32 mouse cellular contexts compared by ENCODE assay signal in the genomic region with DNA sequence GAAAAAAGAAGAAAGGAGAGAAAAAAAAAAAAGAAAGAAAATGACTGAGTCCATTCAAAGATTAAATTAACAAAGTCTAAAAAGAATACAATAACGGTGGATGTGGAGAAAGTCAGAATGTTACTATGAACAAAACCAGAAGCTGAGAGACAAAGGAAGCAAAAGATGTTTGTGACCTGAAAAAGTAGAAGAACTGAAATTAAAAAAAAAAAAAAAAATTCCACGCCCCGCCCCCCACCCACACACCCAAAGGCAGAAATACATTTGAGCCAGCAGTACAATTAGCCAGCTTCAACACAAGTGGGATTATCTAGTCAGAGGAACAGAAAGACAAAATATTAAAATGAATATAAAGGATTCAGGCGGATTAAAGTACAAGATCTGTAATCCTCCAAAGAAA.
"Had no signal": no experiment of that assay in that cellular context is flagged by ENCODE, and none has a peak within 500 bp of the region (broad histone marks: within the 10 kb centered on the region; RNA-seq: fewer than 3 reads in every experiment).

No protein-coding gene starts in this region.

- ATAC-seq: liver, embryonic 12.5 days; liver, postnatal 0 days; lung, postnatal 0 days; midbrain, embryonic 13.5 days; midbrain, embryonic 15.5 days; midbrain, embryonic 16.5 days had no signal

- H3K4me1 ChIP-seq: limb, embryonic 15.5 days; liver, embryonic 12.5 days; liver, embryonic 13.5 days; liver, embryonic 15.5 days; lung, embryonic 15.5 days; midbrain, embryonic 10.5 days; midbrain, embryonic 12.5 days; midbrain, embryonic 13.5 days; midbrain, embryonic 15.5 days had no signal

- H3K36me3 ChIP-seq: limb, embryonic 10.5 days; limb, embryonic 12.5 days; limb, embryonic 13.5 days; limb, embryonic 15.5 days; liver, embryonic 12.5 days; liver, embryonic 13.5 days; liver, embryonic 15.5 days; lung, embryonic 15.5 days; midbrain, embryonic 10.5 days; midbrain, embryonic 12.5 days; midbrain, embryonic 13.5 days; midbrain, embryonic 15.5 days had no signal

- H3K9me3 ChIP-seq: limb, embryonic 10.5 days; limb, embryonic 12.5 days; limb, embryonic 13.5 days; limb, embryonic 15.5 days; liver, embryonic 12.5 days; liver, embryonic 13.5 days; liver, embryonic 15.5 days; lung, embryonic 15.5 days; megakaryocyte, embryonic 14.5 days; midbrain, embryonic 10.5 days; midbrain, embryonic 12.5 days; midbrain, embryonic 13.5 days; midbrain, embryonic 15.5 days had no signal

- H3K4me2 ChIP-seq: limb, embryonic 12.5 days; limb, embryonic 13.5 days; limb, embryonic 15.5 days; liver, embryonic 11.5 days; liver, embryonic 12.5 days; liver, embryonic 13.5 days; liver, embryonic 15.5 days; lung, embryonic 14.5 days; lung, embryonic 15.5 days; midbrain, embryonic 11.5 days; midbrain, embryonic 12.5 days; midbrain, embryonic 13.5 days; midbrain, embryonic 15.5 days had no signal

- H3K27ac ChIP-seq: left cerebral cortex, adult 2 months; limb, embryonic 10.5 days; limb, embryonic 12.5 days; limb, embryonic 13.5 days; limb, embryonic 15.5 days; liver, embryonic 12.5 days; liver, embryonic 13.5 days; liver, embryonic 14.5 days; liver, embryonic 15.5 days; lung, embryonic 15.5 days; macrophage; midbrain, embryonic 10.5 days; midbrain, embryonic 12.5 days; midbrain, embryonic 13.5 days; midbrain, embryonic 15.5 days had no signal

- H3K9ac ChIP-seq: limb, embryonic 12.5 days; limb, embryonic 13.5 days; limb, embryonic 15.5 days; liver, embryonic 12.5 days; liver, embryonic 13.5 days; liver, embryonic 14.5 days; liver, embryonic 15.5 days; liver, postnatal 0 days; lung, embryonic 14.5 days; lung, embryonic 15.5 days; midbrain, embryonic 12.5 days; midbrain, embryonic 13.5 days; midbrain, embryonic 15.5 days had no signal

- DNase-seq: left cerebral cortex, postnatal 4 days; liver; liver, embryonic 13.5 days; liver, postnatal 0 days; lung, adult 18-20 months; lung, adult 2 months; lung, embryonic 14.5 days; lung, postnatal 10 days; lung, postnatal 14 days; lung, postnatal 36 days; lung, postnatal 4 days; midbrain, embryonic 14.5 days had no signal

- H3K27me3 ChIP-seq: limb, embryonic 12.5 days; limb, embryonic 13.5 days; limb, embryonic 15.5 days; liver, embryonic 12.5 days; liver, embryonic 13.5 days; liver, embryonic 15.5 days; lung, embryonic 15.5 days; megakaryocyte, embryonic 14.5 days; midbrain, embryonic 12.5 days; midbrain, embryonic 13.5 days; midbrain, embryonic 15.5 days had no signal

- H3K4me3 ChIP-seq: left cerebral cortex, adult 2 months; limb, embryonic 10.5 days; limb, embryonic 12.5 days; limb, embryonic 13.5 days; limb, embryonic 15.5 days; liver, embryonic 12.5 days; liver, embryonic 13.5 days; liver, embryonic 15.5 days; lung, embryonic 15.5 days; megakaryocyte, embryonic 14.5 days; midbrain, embryonic 10.5 days; midbrain, embryonic 12.5 days; midbrain, embryonic 13.5 days; midbrain, embryonic 15.5 days; myocyte had no signal
